Mouse (Mus musculus): ENCODE measurements around the gene Tmbim7.

DNA sequence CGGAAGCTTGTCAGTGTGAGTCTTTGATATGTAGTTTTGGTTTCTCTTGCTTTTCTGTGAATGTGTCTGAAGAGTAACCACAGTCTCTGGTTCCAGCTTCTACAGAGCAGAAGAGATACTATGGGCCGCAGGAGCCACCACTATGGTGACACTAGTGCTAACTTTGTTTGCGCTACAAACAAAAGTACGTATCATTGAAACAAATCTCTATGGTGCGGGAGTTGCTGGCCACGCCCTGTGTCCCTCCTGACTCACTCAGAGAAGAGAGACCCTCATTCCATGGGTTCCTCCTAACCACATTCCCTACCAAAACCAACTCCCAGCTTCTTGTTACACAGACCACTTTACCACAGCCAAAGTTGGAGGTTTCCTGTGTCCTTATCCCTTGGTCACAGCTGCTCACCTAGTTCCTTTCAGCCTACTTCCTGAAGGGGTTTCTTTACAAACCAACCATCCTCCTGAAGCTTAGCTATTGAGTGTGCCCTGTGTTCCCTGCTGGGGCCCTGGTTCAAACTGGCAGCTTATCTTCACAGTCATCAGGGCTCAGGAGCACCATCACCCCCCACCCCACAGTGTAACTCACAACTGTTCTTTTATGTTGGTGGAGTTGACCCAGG is 19.1 kb downstream of the Tmbim7 start:
- no peak for TF ChIP-seq CTCF (IDR thresholded peaks at IDR 0.05; ENCODE audit: borderline replicate concordance, insufficient read depth, low read depth, low read length)
- no peak for TF ChIP-seq POLR2A (IDR thresholded peaks at IDR 0.05; ENCODE audit: borderline replicate concordance, insufficient read depth, low read length)

Measured in cerebellum, adult 2 months (tissue).